Mouse (Mus musculus) cortical plate, adult 2 months (tissue): ENCODE measurements at regions not wholly inside any gene's neighbourhood (a gene's known extent, or its start where the extent isn't known, plus 50 kb on each side); places are given as distances from the start of the nearest gene placed in this dataset.

Experiments
- H3K27ac ChIP-seq: fragments of 200-500 bp; 2 replicates; pipeline ENCODE4 v1.5.1; 2012; ENCODE audit warnings: low read length, control low read depth, inconsistent platforms; ENCODE audit not compliant: insufficient read depth
- H3K4me1 ChIP-seq: fragments of 200-500 bp; 2 replicates; pipeline ENCODE4 v1.6.1; 2011; ENCODE audit warnings: low read length; ENCODE audit not compliant: control insufficient read depth, insufficient read depth
- H3K4me3 ChIP-seq: fragments of 200-500 bp; 2 replicates; pipeline ENCODE4 v1.5.1; 2011; ENCODE audit warnings: mild to moderate bottlenecking, low read length, control low read depth; ENCODE audit not compliant: insufficient read depth
- CTCF ChIP-seq: fragments of 200-500 bp; IDR thresholded peaks from 2 replicates; pipeline ENCODE4 v1.5.1; 2011; ENCODE audit warnings: mild to moderate bottlenecking, control low read depth, low read length; ENCODE audit not compliant: insufficient read depth; ENCODE audit errors: extremely low read depth
- POLR2A ChIP-seq: fragments of 200-500 bp; IDR thresholded peaks from 2 replicates; pipeline ENCODE4 v1.6.1; 2011; ENCODE audit warnings: mild to moderate bottlenecking, low read length, control low read depth; ENCODE audit not compliant: insufficient read depth; ENCODE audit errors: extremely low read depth

DNA sequence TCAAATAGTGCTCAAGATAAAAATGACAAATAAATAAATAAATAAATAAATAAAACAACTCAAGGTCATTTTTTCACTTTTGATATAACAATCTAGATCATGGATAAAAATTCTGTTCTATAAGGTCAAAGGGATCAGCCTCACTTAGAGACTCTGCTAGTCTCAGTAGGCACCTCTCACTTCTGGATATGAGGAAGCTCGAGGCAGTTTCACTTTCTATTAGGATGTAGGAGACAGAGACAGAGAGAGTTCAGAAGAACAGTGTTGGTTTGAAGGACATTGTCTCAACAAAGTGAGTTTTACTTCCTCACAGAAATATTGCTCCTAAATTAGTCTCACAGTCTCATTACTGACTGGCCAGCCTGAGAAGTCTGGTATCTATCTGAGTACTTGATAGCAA, 458.9 kb downstream of the Trib2 start:
- H3K4me1 ChIP-seq = no peaks in the 10 kb centered on the region
- H3K27ac ChIP-seq = no peak overlapping the region
- TF ChIP-seq POLR2A = no peak
- TF ChIP-seq CTCF = no peak
- H3K4me3 ChIP-seq = no peak overlapping the region

DNA sequence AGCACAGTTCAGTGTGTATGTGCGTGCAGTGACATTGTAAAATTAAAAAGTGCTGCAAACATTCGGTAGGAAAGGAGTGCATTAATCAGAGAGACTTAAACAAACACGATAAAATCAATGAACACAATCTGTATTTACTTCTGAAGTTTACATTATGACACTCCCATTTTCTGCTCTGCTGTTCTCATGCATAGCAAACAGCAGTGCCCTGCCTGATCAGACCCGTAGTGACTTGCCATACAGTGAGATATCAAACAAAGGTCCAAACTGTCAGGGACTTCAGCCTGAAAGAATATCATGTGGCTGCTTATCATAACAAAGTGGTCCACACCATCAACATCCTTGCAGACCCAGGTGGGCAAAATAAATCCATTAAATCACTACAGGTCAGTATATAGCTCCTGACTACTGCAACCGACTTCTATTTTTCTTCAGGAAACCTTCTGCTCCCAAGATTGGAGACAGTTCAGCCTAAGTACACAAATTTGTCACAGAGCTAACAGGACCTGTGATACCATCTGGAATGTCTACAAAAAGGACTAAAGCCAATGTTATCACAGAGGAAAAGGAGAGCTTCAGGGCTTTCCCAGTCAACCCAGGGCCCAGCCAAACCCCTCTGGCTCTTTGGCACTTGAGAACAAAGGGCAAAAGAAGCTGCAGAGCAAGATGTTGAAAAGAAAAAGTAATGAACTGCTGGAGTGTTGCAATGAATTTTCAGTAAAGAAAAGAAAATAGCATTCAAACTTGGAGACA, 495.8 kb downstream of the Trib2 start:
- Histone ChIP-seq H3K4me1 (no peaks in the 10 kb centered on the region), H3K27ac (no peak overlapping the region), H3K4me3 (no peak overlapping the region)
- TF ChIP-seq POLR2A (no peak), CTCF (no peak)

- Histone ChIP-seq H3K4me3 (no peak overlapping the region), H3K4me1 (no peaks in the 10 kb centered on the region), H3K27ac (no peak overlapping the region)
- TF ChIP-seq CTCF = no peak
- no peak for TF ChIP-seq POLR2A
Measured at GRCm38 (mm10) chr12:15319647-15320046, 497.1 kb downstream of the Trib2 start.

- TF ChIP-seq CTCF = no peak
- TF ChIP-seq POLR2A = no peak
- Histone ChIP-seq H3K4me1 (no peaks in the 10 kb centered on the region), H3K4me3 (no peak overlapping the region), H3K27ac (no peak overlapping the region)
Measured at GRCm38 (mm10) chr12:15294898-15295297, 521.8 kb downstream of the Trib2 start.

GRCm38 (mm10) chr12:15262165-15262564, 554.6 kb downstream of the Trib2 start:
- no peaks in the 10 kb centered on the region for H3K4me1 ChIP-seq
- TF ChIP-seq POLR2A (no peak), CTCF (no peak)
- H3K27ac ChIP-seq = no peak overlapping the region
- no peak overlapping the region for H3K4me3 ChIP-seq

DNA sequence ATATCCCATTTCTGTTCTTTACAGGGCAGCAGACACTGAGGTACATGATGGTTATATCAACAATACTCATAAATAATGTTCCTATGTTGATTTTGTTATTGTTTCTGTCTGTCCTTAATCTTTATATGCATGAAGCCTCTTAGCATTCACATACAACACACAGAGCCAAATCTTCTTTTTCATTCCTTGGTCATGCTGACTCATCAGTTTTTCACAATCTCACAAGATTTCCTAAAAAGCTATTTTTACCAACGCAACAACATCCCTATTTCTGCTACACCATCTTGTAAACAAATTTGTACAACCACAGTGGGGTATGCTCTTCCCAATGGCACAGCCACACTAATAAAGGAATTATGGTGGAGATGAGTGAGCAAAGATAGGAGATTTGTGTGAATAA, 555.1 kb downstream of the Trib2 start:
- Histone ChIP-seq H3K27ac (no peak overlapping the region), H3K4me1 (no peaks in the 10 kb centered on the region), H3K4me3 (no peak overlapping the region)
- TF ChIP-seq POLR2A = no peak
- TF ChIP-seq CTCF = no peak

GRCm38 (mm10) chr12:15260907-15261415, 555.8 kb downstream of the Trib2 start:
- Histone ChIP-seq H3K4me3 (no peak overlapping the region), H3K27ac (no peak overlapping the region), H3K4me1 (no peaks in the 10 kb centered on the region)
- TF ChIP-seq POLR2A (no peak), CTCF (no peak)

GRCm38 (mm10) chr12:15244966-15245365, 571.8 kb downstream of the Trib2 start:
- H3K27ac ChIP-seq = no peak overlapping the region
- H3K4me1 ChIP-seq = no peaks in the 10 kb centered on the region
- TF ChIP-seq CTCF = no peak
- no peak for TF ChIP-seq POLR2A
- H3K4me3 ChIP-seq = no peak overlapping the region

GRCm38 (mm10) chr12:15222497-15223170, 594.1 kb downstream of the Trib2 start:
- H3K4me1 ChIP-seq = no peaks in the 10 kb centered on the region
- TF ChIP-seq POLR2A (no peak), CTCF (no peak)
- H3K4me3 ChIP-seq = no peak overlapping the region
- H3K27ac ChIP-seq = no peak overlapping the region

GRCm38 (mm10) chr12:15218504-15218903, 598.2 kb downstream of the Trib2 start:
- no peak overlapping the region for H3K27ac ChIP-seq
- no peak overlapping the region for H3K4me3 ChIP-seq
- no peaks in the 10 kb centered on the region for H3K4me1 ChIP-seq
- TF ChIP-seq CTCF (no peak), POLR2A (no peak)
